Mouse (Mus musculus) gastrocnemius, postnatal 10 days (tissue): Measurements from ENCODE around the gene Cfap20. TPM values are rescaled to one million over a fixed set of nuclear protein-coding genes. Genes with fewer than 3 reads are reported as not detected.
A peak's percentile ranks its signal among the peaks of the same experiment; 100 is the strongest.

Source experiments
- DNase-seq: peaks from one replicate; pipeline ENCODE4 v3.0.0; 2021; ENCODE audit warnings: mixed read lengths
- long read RNA-seq, 2 experiments: library from polyadenylated mRNA; stranded (forward); transcript quantifications; one replicate each; pipeline ENCODE4 v2.0.0; 2021
- total RNA-seq, 2 experiments: library from RNA; stranded (reverse); gene quantifications; 2 replicates each; pipeline ENCODE4 v1.2.3; 2021

Gene Cfap20
- total RNA-seq: 10 to 100 TPM; 19.5 to 28.8 TPM
- long read RNA-seq, experiment 1, transcript Cfap20-201 (6 exons, 1,295 nt): major isoform, 26 of 33 reads
- long read RNA-seq, experiment 1, partial matches to known transcripts: 2 of 33 reads
- long read RNA-seq, experiment 1, other reads (novel, unspliced or antisense): 1 of 33 reads
- long read RNA-seq, experiment 2, transcript Cfap20-201 (6 exons, 1,295 nt): major isoform, 15 of 21 reads
- long read RNA-seq, experiment 2, partial matches to known transcripts: 1 of 21 reads
- long read RNA-seq, experiment 2, other reads (novel, unspliced or antisense): 3 of 21 reads

DNA sequence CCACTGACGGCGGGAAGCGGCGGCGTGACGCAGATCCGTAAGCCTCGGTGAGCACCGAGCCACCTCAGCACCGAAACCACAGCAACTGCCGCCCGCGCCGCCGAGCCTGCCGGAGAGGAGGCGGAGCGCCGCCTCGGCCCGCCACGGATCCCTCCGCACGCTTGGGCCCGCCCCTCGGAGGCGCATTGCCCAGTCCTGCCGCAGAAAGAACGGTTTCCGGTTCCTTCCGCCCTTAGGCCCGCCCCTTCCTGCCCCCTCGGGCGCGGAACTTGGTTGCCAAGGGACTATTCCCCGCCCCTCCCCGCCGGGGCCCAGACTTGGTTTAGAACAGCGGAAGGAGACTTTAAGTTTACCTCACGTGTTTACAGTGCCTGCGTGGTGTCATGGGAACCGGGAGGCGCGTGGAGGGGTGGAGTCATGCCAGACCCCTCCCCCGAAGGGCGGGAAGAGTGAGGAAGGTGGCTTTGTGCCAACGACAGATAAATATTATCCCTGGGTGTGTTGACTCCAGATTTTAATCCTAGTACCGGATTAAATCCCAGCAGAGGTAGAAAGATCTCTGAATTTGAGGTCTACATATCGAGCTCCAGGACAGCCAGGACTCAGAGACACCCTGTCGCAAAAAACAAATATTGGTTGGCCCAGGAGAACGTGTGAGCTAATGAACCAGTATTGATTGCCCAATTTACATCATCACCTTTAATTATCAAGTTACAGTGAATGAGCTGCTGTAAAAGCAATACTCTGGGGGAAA is at the start of gene Cfap20:
TSS of gene Cfap20 (minus strand) at position 184 of the 754 bp plus-strand sequence.
- DNase-seq: peak; percentile 99

DNA sequence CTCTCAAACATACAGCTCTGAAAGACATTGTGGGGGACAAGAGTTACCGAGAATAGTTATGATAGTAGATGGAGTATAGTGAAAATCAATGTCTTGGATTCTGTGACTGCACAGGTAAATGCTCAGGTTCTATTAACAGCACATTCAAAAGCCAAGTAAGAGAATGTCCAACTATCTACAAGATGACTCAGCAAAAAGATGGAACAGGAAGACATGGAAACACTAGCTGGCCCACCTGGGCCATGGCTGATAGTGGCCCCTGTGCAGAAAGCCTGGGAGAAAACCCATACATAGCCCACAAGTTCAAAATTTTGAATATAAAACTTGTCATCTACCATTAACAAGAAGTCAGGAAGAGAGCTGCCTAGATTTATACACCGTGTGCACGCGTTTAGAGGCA is 35.3 kb upstream of the Cfap20 start:
- DNase-seq: no peak

DNA sequence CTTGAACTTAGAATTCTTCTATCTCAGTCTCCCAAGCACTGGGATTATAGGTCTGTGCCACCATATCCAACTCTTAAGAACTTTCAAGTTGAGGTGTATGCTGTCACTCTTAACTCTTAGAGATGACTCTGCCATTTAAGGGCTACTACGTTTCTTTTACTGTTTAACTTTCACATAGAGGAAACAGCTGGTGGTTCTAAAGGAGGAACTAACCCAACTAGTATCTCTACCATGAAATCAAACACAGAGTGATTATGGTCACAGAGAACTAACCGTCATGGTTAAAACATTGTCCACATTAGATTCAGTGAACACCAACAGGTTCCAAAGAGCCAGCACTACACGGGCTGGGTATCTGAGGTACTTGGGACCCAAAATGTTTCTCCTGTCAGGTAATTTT is 34.3 kb upstream of the Cfap20 start:
- DNase-seq: no peak

DNA sequence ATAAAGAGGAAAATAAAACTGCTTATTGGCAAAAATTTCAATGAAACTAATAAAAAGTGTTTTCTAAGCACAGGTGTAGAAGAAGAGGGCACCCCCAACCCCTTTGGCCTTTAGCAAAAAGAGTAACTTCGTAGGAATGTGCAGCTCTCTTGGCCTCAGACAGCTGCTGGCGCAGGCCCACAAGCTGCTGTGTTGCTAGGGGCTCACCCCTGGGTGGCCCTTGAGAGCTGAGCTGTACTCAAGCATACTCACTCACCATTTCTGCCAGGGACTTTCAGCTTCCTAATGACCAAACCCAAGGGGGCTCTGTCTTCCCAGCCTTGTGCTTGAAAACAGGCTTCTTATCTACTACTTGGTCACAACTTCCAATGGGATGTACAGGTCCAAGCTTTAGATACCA is 31.9 kb upstream of the Cfap20 start:
- peak; percentile 21 for DNase-seq

DNA sequence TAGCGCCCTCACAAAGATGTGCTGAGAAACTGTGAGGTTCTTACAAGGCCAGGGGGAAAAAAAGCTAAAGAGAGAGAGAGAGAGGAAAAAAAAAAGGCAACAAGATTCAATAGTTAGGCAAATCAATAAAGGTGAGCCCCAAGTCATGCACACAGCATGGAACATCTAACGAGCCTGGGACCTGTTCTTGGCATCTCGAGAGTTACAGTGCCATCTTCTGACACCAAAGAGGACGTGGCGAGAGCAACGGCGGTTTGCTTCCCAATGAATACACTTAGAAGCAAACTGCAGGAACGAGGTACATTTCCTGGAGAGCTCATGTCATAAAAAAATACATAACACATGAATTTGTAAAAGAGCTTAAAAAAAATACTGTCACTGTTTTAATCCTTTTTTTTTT is 17.8 kb upstream of the Cfap20 start:
- DNase-seq: no peak

DNA sequence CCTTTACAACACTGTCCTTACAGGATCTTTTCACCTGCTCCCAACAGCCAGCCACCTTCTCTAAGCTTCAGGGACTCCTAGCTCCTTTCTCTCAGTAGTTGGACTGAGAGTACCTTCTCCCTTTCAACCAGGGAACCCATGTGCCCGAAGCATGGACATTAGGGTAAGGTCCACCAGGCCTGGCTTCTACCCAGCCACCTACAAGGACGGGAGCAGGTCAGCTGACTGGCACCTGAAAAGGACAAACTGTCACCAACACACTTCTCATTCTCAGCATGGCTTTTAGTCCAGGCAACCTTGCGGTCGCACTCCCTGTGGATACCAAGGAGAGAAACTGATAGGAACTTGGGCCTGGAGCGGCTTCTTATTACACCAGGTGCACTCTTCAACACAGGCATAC is 15.6 kb upstream of the Cfap20 start:
- DNase-seq: no peak

DNA sequence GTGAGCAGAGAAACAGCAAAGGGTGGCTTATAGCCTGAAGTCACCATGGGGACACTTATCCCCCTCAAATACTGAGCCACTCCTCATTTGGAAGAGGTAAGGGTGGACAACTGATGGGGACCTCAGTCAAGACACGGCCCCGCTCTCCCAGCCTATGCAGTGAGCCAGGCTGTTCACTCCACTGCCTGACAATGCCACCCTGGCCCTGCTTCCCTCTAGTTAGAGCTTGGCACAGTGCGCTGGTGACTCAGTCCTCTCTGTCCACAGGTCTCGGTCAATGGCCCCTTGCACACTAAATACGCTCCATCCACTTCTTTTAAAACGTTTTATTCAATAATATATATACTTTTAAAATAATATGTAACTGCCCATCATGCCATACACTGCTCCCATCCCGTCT is 13.0 kb upstream of the Cfap20 start:
- DNase-seq: no peak

DNA sequence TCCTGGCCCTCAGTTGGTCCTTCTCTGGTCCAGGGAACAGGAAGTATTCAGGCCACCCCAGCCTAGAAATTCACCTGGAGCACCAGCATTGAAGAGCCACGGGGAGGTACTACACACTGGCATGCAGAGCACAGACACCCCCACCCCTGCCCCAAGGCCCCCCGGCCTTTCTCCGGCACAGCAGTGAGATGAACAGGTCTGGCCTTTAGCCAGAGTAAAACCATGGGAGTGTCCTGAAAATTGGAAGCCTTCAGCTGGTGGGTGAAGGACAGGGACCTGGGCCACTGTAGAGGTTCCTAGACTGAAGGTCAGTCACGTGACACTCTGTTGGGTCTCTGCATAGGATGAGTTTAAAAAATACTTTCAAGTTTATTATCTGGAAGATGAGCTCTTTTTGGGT is 10.4 kb upstream of the Cfap20 start:
- DNase-seq: no peak

DNA sequence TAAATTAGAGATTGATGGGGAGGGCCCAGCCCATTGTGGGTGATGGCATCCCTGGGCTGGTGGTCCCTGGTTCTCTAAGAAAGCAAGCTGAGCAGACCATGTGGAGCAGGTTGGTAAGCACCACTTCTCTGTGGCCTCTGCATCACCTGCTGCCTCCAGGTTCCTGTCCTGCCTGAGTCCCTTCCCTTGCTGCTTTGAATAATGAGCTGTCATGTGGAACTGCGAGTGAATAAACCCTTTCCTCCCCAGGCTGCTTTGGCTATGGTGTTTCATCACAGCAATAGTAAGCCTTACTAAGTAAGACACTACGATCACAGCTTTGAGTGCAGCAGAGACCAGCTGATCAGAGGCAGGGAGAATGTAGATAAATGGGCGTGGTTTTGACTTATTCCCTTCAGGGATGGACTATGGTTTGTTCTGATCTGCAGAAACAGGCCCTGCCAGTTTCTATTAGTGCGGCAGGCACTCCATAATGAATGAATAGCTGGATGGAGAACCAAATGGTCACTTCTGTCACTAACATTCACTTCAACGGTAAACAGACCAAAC is 6.9 kb upstream of the Cfap20 start:
- DNase-seq: no peak

DNA sequence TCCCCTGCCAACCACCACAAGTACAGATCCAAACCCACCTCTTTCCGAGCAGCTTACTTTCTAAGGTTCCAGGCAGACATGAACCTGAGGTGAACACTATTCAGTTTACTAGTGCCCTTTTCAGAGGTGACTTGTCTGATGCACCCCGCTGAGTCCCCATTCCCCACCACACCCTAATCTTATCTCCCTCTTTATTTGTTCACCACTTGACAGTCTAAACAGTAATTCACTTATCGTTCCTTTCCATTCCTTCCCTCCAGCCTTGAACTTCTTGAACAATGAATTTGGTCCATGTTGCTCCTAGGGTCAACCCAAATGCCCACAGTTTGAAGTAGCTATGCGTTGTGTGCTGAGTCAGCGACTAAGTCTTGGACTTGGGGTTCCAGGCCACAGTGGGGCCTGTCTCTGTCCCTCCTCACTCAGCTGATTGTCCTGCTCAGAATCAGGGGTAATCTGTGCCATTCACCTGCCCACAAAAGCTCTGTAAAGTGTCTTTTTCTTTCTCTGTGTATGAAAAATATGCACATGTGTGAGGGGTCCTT is 5.6 kb upstream of the Cfap20 start:
- no peak for DNase-seq

DNA sequence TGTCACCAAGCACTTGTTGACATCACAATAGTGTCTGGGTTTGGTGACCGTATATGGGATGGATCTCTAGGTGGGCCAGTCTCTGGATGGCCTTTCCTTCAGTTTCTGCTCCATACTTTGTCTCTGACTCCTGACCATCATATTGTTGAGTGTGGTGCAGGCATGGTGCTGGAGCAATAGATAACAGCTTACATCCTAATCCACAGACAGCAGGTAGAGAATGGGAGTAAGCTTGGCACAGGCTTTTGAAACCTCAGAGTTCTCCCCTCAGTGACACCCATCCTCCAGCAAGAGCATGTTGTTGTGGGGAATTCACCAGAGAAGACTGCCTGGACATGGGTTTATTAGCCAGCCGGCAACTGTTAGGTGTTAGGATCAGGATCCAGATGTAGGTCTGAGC is 4.8 kb upstream of the Cfap20 start:
- no peak for DNase-seq

DNA sequence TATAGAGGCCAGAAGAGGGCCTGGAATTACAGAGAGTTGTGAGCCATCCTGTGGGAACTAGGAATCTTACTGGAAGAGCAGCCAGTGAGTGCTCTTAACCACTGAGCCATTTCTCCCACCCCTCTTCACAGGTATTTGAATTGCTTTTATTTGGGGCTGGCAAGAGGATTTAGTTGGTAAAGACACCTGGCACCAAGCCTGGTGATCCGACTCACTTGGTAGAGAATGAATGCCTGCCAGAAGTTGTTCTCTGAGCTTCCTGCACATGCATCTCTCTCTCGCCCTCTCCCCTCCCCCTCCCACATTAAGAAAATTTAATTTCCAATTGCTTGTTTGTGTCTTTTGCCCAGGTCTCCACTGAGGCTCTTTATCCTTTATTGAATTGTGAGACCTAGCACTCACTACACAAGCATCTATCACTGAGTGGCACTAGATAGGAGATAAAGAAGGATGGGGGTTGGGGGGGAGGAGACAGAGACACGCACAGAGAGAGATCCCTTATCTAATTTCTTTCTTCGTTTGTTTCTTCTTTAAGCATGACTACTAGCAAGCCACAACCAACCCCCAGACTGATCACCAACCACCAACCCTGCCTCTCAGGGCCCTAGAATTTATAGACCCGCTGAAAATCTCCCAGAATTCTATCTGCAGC is 2.8 kb upstream of the Cfap20 start:
- DNase-seq: no peak

DNA sequence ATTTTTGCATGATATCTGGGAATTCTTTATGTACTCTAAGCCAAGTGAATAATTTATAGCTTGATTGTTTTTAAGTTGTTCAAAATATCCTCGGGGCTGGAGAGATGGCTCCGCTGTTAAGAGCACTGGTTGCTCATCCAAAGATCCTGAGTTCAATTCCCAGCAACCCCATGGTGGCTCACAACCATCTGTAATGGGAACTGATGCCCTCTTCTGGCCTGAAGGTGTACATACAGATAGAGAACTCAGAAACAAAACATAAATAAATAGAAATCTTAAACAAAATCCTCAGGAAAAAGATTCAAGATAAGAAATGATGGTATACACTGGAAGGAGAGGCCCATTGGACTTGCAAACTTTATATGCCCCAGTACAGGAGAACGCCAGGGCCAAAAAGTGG is 1.3 kb upstream of the Cfap20 start:
- no peak for DNase-seq

DNA sequence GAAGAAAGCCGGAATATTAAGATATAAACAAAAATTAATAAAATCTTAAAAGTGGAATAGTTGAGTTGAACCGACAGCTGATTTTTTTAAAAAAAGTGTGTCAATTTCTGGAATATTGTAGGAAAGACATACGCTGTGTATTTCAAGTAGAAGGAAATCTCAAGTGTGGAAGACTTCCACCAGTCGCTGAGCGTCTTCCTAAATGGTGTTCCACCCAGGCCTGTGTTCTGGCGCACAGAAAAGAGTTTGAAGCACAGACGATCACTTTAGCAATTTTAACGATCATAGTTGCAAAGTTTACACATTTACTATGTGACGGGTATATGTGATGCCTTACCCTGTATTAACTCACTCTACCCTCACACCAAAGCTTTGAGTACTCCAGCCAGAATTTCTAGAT is 802 bp upstream of the Cfap20 start:
- no peak for DNase-seq

DNA sequence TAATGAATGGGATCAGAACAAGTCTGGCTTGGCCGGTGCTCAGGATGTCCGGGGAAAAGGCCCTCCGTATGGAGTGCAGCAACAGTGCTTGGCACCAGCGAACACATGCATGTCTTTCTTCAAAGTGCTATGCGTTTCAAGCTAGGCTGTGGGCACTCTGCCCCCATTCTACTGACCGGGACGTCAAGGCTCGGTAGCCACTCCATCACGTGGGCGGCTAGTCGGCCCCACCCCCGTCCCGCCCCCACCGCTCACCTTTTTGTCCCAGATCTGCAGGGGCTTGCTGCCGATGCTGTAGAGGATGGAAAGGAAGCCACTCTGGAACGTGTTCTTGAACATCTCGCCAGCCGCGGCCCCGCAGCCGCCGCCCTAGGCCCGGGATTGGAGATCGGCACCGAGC is 436 bp downstream of the Cfap20 start:
- no peak for DNase-seq

DNA sequence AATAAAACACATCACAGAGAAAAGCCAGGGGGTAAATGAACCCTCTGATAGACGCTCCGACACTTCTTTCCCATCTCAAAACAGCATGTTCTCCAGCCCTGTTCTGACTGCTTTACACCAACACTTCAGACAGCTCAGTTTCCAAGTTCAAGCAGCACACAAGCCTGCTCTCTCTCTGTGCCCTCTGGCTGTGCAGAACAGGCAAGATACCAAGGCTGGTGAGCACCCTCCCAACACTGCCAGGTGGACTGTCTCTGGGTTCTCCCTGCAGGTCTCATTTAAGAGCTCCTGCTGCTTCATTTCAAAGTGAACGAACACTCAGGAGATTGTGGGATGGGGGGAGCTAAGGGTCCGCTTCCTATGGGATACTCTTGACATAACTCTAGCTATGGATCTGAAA is 1.5 kb downstream of the Cfap20 start:
- no peak for DNase-seq

DNA sequence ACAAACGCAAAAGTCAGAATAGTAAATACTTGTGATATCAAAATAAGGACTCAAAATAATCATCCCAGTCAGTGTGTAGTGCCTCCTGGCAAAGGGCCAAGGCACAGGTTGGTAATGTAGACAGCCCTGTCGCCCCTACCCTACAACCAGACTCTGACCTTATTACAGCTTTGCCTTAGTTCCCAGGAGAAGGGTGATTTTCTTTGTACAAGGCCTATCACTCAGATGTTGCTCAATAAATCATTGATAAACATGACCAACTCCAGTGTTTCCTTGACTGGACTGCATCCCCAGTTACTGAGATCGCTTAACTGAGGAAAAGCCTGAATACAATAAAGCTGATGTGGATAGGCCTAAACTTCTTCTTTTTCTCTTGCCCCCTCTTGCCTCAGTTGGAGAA is 2.2 kb downstream of the Cfap20 start:
- DNase-seq: no peak

DNA sequence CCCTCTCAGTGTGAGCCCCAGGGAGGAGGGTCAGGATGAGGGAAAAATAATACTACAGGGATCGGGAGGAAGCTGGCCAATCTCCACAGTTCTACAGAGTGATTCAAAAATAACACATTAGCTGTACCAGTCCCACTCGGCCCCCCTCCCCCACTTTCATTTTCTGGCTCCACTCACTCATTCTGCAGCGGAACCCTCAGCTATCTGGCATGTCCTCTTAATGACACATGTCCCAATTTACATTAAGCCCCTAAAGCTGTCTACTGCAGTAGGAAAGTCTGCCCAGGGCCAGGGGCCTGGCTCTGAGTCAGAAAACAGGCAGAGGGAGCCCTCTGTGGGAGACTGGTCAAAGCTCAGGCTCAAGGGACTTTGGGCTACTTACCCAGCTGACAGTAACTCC is 4.7 kb downstream of the Cfap20 start:
- peak; percentile 43 for DNase-seq

DNA sequence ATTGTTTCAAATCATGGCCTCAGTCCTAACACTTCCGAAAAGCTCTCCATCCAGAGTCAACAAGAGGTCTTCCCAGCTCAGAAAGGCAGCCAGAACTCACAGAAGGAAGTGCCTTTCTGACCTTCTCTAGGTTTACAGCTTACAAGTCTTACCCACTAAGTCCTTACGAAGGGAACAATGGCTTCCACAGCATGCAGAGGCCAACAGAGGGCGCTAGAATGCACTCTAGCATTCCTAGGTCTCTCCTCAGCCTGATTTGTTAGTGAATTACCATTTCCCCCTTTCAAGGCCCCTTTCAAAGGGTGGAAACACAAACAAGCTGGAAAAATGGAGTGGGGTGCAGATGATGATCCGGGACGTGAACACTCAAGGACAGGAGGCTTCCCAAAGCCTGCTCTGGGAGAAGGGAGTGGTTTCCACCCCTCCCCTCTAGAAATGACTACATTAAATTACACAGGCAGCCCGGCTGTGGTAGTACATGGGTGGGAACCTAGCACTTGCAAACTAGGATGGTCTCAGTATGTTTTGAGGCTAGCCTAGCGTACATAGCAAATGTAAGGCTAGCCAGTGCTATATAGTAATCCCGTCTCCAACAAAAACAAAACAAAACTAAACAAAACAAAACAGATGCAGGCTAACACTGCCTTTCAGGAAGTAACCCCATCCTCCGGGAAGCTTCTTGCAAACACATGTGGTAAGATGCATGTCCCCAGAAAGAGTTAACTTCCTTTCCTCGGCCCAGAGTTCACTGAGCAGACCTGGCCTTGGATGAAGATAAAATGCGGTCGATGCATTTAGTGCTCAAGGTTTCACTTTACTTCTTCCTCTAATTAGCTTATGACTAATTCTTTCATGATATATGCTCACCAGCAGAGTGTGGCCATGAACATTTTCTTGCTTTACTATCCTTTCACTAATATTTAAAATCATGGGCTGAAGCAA is 6.8 kb downstream of the Cfap20 start:
- peak; percentile 69 for DNase-seq

DNA sequence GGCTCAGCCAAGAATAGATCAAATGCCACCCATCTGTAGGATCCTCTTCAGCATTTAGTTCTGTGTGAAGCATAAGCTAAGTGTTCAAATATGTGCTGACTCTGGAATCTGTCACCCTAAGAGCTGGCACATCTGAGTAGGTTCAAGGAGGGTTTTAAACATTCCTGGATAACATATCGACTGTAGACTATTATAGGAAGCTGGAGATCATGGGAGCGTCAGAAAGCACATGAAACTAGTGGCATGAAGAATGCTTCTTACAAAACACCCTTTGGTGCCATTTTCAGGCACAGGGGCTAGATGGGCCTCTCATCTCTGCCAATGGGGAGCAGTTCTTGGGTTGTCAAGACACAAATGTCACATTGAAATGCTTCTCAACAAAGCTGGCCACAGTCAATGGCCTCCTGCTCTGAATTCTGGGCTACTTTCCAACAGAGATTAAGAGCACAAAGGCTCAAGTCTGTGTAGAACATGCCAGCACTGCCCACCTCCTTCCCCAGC is 7.8 kb downstream of the Cfap20 start:
- DNase-seq: no peak

DNA sequence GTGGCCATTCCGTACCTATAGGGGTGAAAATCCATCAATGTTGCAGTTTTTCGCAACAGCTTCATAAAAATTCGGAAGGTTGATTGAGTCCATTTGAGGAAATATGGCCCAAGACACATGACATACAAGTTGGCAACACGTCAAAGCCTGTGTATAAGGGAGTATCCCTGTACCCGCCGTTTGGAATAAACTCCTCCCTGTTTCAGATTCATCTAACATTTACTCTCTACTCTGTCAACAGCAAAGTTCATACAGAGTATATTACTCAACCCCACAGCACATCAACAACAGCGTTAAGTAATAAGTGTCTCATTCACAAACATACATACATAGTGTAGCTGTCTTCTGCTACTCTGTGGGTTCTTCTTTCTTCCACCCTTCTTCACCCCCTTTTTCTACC is 10.0 kb downstream of the Cfap20 start:
- DNase-seq: no peak
